ENCODE assay signal across 11 mouse cellular contexts in genomic region chr17:27131240-27131665, GRCm38 (mm10). TPM values are rescaled to one million over a fixed set of nuclear protein-coding genes. Genes with fewer than 3 reads are reported as not detected.
DNase-seq lines count a peak whose midpoint lies in the region; ATAC-seq and TF ChIP-seq lines count a peak whose summit lies in the region.
"Had no signal": no experiment of that assay in that cellular context is flagged by ENCODE, and none has a peak within 500 bp of the region (broad histone marks: within the 10 kb centered on the region; RNA-seq: fewer than 3 reads in every experiment).

No protein-coding gene starts in this region.

- no peak overlapping the region for H3K4me2 ChIP-seq in kidney, embryonic 14.5 days (replicated peaks; ENCODE audit: low read depth, low read length)

- H3K4me3 ChIP-seq in kidney, embryonic 14.5 days (ENCODE audit: low read length): no peak overlapping the region
- H3K4me3 ChIP-seq in cerebellum, adult 2 months (replicated peaks; ENCODE audit: insufficient read depth, low read depth, low read length): no peak overlapping the region
- H3K4me3 ChIP-seq: heart, embryonic 10.5 days; hindbrain, embryonic 15.5 days had no signal

- no peaks in the 10 kb centered on the region for H3K9me3 ChIP-seq in kidney, embryonic 14.5 days (ENCODE audit: control insufficient read depth, low read length)
- H3K9me3 ChIP-seq: heart, embryonic 10.5 days; hindbrain, embryonic 15.5 days had no signal

- H3K36me3 ChIP-seq in kidney, embryonic 14.5 days (ENCODE audit: control insufficient read depth, insufficient read depth, low read length): no peaks in the 10 kb centered on the region
- H3K36me3 ChIP-seq: hindbrain, embryonic 15.5 days had no signal

- H3K4me1 ChIP-seq in kidney, embryonic 14.5 days (ENCODE audit: control insufficient read depth, insufficient read depth, low read length): peaks cover 39% of the 10 kb centered on the region
- peaks cover 42% of the 10 kb centered on the region for H3K4me1 ChIP-seq in cerebellum, adult 2 months (ENCODE audit: control insufficient read depth, insufficient read depth, low read length)

- 35% methylated on average over 10 of the region's 10 CpGs for WGBS in kidney, embryonic 14.5 days
- 71% methylated on average over 10 of the region's 10 CpGs for WGBS in cerebellum, adult 2 months

- no peak overlapping the region; the same call in 1 of the 2 replicates for H3K9ac ChIP-seq in kidney, embryonic 14.5 days (ENCODE audit: low read depth, low read length)
- H3K9ac ChIP-seq: hindbrain, embryonic 15.5 days had no signal

- ATAC-seq in kidney, embryonic 14.5 days (ENCODE audit: low FRiP score, low TSS enrichment): peak; percentile 39

- no peak overlapping the region for H3K27ac ChIP-seq in kidney, embryonic 14.5 days (ENCODE audit: low read depth, low read length)
- no peak overlapping the region for H3K27ac ChIP-seq in cerebellum, adult 2 months (ENCODE audit: insufficient read depth, low read length)
- H3K27ac ChIP-seq: heart, embryonic 10.5 days had no signal

- TF ChIP-seq CTCF in cerebellum, adult 2 months (IDR thresholded peaks at IDR 0.05; ENCODE audit: borderline replicate concordance, insufficient read depth, low read depth, low read length): no peak

- no peaks in the 10 kb centered on the region for H3K27me3 ChIP-seq in kidney, embryonic 14.5 days (ENCODE audit: control insufficient read depth, insufficient read depth, low read length)
- H3K27me3 ChIP-seq in cerebellum, adult 2 months (ENCODE audit: control insufficient read depth, insufficient read depth, low read length): no peaks in the 10 kb centered on the region
- H3K27me3 ChIP-seq: hindbrain, embryonic 15.5 days had no signal

- DNase-seq in kidney, adult 9 months: no peak
- DNase-seq in right cerebral cortex, postnatal 25 days: peak; percentile 49
- DNase-seq in right cerebral cortex, postnatal 4 days: no peak
- peak; percentile 64 for DNase-seq in fat pad, adult 2 months (ENCODE audit: extremely low read depth, low read depth, low spot score)
- no peak for DNase-seq in cerebellum, adult 2 months
- no peak for DNase-seq in B cell, adult 2 months
- DNase-seq: cerebellum, postnatal 36 days; kidney, postnatal 36 days had no signal

- no peak for TF ChIP-seq POLR2A in cerebellum, adult 2 months (IDR thresholded peaks at IDR 0.05; ENCODE audit: borderline replicate concordance, insufficient read depth, low read length)

RNA-seq across cellular contexts. Expression of gene Uqcc2, which starts 2.5 kb away (rescaled TPM):
- polyA plus RNA-seq in kidney, embryonic 14.5 days (2014; fragmentation: Nextera tagmentation; extraction: Ambion mirVana): 293 and 406 TPM in 2 replicates
- 316 and 330 TPM in 2 replicates for polyA plus RNA-seq in cerebellum, adult 2 months (2012; rRNA removed)

RNA-seq across cellular contexts. Expression of gene Ip6k3, which starts 36.3 kb away (rescaled TPM):
- 0.12 TPM in 1 of 2 replicates, not detected in the other for polyA plus RNA-seq in kidney, embryonic 14.5 days (2014; fragmentation: Nextera tagmentation; extraction: Ambion mirVana)
- 0.76 and 1.4 TPM in 2 replicates for polyA plus RNA-seq in cerebellum, adult 2 months (2012; rRNA removed)

Comparison
In these comparisons a context has a peak if more than half of its experiments do, and no peak if none do; other contexts are left out.
1. DNase-seq: peak in right cerebral cortex, postnatal 25 days (single experiment) and fat pad, adult 2 months (single experiment); none in kidney, adult 9 months (single experiment), right cerebral cortex, postnatal 4 days (single experiment), cerebellum, adult 2 months (0 of 2) and B cell, adult 2 months (0 of 2).